Mouse (Mus musculus) monocyte, adult 5-6 weeks (primary cell): Measurements from ENCODE around the gene Smc2. TPM values are rescaled to one million over a fixed set of nuclear protein-coding genes. Genes with fewer than 3 reads are reported as not detected.
"Not testable (repeated sequence)": the region's sequence is repeated elsewhere in the genome, so short reads cannot be mapped to it uniquely, and the experiment has no call there.

Experiments used
- ATAC-seq: fragments of 153-309, 156-312 bp; replicated peaks from 2 replicates; pipeline ENCODE4 v1.8.0; 2017; ENCODE audit warnings: mild to moderate bottlenecking; ENCODE audit not compliant: low TSS enrichment, insufficient number of reproducible peaks, severe bottlenecking, poor library complexity, low FRiP score
- total RNA-seq: library from RNA; stranded (forward); fragments of 200-1000, 200-491, 200-594 nt; gene quantifications from 3 replicates; pipeline ENCODE4 v1.2.3, GENCODE M21; 2017

Smc2 gene
- total RNA-seq: 17.0 to 34.1 TPM (median 32.3 TPM) in 3 replicates

DNA sequence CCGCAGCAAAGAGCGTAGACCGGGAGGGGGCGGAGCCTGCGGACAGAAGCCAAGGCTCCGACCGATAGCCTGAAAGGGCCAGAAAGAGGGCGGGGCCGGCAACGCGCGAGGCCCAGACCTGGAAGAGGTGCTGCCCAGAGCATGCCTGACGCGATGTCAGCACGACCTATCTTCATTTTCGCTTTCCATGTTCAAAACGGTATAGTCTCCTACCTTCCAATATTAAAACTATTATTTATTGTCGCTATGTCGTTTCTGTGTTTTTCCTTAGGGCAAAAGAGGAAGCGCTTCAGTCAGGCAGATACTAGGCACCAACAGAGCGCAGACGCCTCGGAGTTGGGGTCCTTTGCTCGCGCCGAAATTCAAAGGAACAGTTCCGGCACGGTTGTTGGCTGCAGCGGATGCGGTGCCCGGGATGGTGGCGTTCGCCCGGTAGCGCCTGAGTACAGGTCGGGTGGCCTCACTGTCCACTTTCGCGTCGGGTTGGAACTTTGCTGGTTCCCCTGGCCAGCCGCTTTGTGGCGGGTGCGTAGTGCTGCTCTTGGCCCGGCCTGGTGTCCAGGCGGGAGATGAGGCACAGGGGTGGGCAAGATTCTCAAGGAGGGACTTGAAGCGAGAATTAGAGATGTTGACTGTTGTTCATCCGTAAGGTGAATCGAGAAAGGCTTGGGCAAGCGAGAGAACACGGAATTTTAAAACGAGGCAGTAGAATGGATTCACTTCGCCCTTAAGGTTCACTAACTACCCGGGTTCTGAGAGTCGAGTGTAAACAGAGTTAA lies at the start of gene Smc2:
Smc2 (plus strand) TSS at position 358 of the 779 bp plus-strand sequence.
- peak; percentile 98 for ATAC-seq

DNA sequence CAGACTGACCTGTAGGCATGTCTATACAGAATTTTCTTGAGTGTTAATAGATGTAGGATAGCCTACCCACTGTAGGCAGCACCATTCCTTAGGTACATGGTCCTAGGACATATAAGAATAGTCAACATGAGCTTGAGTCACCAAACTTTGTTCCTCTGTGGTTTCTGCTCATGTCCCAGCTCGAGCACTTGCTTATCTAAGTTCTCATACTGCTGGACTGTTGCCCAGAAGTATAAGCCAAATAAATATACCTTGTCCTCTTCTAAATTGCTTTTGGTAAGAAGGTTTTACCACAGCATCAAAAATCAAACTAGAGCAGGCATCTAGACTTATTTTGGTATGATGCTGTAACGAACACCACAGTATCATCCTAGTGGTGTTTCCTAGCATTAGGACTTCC lies 27.5 kb upstream of the Smc2 start:
- ATAC-seq: no peak

DNA sequence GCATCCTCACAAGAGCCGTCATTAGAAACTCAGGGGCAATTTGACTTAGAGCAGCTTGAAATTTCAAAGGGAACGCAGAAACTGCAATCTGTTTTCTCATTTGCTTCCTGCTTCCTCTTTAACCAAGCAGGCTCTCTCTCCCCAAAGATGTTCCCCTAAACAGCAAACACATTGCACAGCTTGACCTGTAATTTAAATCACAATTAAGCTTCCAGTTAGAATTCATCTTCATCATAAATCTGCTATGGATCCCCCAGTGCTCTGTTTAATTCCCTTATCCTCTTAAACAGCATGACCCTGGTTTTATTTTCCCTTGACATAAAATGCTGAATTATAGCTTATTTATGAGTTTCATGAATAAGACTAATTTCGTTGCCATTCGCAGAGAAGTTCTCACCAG lies 15.4 kb upstream of the Smc2 start:
- no peak for ATAC-seq

DNA sequence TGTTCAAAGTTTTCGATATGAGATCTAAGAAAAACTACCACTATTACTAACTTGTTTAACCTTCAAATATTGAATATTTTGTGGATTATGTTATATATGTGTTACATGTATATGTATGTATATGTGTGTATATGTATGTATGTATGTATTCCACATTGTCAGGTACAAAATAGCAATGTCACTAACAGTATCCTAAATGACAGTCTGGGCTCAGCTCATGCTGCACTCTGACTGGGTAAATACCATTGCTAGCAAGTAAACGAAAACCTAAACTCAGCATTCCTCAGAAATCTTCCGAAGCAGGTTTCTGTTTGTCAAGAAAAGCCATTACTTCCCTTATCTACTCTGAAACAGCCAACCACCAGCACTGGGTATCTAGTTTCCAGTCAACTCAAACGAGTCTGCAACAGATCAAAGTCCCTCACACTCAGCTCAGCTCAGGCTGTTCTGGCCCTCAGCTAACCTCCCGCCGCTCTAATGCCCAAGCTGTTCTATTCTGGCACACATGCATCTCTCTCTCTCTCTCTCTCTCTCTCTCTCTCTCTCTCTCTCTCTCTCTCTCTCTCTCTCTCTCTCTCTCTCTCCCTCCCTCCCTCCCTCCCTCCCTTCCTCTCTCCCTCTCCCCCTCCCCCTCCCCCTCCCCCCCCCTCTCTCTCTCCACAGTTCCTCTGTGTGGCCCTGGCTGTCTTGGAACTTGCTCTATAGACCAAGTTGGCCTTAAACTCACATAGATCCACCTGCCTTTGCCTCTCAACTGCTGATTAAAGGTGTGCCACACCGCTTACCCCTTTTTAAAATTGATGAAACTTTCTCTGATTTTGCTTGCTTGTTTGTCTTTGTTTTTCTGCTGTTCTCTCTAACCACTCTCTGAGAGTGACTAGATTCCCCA lies 9.5 kb upstream of the Smc2 start:
- ATAC-seq: no peak

DNA sequence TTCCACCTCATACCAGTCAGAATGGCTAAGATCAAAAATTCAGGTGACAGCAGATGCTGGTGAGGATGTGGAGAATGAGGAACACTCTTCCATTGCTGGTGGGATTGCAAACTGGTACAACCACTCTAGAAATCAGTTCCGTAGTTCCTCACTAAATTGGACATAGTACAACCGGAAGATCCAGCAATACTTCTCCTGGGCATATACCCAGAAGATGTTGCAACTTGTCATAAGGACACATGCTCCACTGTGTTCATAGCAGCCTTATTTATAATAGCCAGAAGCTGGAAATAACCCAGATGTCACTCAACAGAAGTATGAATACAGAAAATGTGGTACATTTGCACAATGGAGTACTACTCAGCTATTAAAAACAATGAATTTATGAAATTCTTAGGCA lies 3.5 kb upstream of the Smc2 start:
- not testable (repeated sequence) for ATAC-seq

DNA sequence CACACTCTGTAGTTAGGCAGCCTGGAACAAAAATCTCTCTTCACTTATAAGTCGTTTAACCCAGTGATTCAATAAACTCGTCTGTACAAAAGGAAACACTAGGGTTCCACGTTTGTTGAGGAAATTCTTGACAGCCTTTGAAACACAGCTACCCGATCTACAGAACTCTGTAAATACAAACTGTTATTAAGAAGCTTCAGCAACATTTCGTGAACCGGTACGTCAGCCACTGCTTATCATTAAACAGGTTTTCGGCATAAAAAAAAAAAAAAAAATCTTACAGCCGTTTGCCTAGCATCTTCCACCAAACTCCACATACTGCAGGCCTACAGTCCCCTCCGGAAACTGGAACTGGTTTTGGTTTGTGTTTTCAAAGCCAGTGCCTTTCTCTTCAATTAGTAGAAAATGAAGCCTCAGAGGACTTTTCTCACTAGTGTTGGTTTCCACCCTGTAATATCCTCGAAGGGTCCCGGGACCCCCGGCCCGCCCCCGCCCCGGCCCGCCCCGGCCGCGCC lies 615 bp upstream of the Smc2 start:
- no peak for ATAC-seq

DNA sequence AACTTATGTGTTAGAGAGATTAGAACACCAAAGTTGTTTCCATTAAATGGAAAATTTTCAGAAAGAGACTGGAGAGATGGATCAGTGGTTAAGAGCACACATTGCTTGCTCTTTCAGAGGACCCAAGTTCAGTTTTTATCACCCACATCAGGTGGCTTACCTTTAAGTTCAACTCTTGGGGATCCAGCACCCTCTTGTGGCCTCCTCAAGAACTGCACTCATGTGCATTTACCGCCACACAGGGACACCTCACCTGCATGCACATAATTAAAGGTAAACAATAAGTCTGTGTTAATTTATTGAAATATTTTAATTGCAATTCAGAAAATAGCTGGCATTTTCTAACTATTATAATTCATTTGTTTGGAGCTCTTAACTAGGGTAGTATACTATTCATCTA lies 20.7 kb downstream of the Smc2 start:
- no peak for ATAC-seq

DNA sequence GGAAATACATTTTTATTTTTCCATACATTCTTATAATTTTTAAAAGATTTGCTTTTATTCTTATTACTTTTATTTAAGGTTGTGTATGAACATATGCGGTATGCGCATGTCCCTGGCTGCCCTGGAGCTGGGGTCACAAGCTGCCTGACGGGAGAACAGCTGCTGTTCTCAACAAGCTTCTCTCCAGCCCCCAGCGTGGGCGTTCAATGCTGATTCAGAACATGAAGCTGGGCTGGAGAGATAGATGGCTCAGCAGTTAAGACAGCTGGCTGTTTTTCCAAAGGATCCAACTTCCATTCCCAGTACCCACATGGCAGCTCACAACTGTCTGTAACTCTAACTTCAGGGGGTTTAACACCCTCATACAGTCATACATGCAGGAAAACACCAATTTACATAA lies 22.3 kb downstream of the Smc2 start:
- ATAC-seq: no peak

DNA sequence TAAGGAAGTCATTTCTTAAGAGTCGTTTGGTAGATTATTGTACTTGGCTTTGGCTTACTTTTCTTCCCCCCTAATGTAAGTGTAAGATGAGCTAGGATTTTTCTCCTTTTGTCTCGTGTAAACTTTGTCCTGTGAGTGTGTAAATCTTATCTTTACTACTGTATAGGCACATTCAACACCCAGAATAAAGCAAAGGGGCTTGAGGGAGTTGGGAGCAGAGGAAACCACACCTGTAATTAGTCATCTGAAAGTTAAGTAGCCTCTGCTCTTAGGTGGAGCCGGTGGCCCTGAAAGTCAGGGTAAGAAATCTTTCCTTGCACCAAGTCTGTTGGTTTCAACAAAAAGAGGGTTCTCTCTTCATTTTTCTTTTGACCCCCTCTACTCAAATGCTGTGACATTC lies 34.4 kb downstream of the Smc2 start:
- ATAC-seq: no peak

DNA sequence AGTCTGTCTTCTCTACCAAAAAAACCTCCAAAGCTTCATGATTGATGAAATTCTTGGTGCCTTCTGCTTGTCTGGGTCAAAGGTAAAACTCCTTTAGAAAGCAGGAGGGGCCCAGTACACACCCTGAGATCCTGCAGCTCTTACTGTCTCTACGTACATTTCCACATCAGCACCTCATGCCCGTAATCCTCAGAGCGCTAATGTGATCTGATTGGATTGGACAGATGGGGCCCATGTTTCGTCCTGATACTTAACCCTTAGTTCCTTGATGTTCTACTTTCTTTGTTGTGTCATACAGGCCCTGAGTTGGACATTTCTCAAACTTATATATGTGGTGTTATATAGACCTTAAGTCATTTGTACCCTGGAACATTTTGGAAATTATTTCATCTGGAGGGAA lies 48.4 kb downstream of the Smc2 start:
- ATAC-seq: no peak

DNA sequence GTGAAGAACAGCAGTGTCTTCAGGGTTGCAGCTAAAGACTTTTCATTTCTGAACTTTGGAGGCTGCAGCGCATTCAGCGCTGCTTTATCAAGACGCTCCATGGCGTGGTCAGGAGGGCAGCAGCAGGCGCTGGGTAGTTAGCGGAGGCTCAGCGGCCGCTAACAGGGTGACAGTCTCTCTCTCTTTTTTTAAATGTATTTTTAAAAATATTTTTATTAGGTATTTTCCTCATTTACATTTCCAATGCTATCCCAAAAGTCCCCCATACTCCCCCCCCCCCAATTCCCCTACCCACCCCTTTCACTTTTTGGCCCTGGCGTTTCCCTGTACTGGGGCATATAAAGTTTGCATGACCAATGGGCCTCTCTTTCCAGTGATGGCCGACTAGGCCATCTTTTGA lies 58.1 kb downstream of the Smc2 start, which contains the start of gene Vma21-ps:
Vma21-ps (minus strand) TSS at position 101 of the 400 bp plus-strand sequence.
- ATAC-seq: not testable (repeated sequence)

DNA sequence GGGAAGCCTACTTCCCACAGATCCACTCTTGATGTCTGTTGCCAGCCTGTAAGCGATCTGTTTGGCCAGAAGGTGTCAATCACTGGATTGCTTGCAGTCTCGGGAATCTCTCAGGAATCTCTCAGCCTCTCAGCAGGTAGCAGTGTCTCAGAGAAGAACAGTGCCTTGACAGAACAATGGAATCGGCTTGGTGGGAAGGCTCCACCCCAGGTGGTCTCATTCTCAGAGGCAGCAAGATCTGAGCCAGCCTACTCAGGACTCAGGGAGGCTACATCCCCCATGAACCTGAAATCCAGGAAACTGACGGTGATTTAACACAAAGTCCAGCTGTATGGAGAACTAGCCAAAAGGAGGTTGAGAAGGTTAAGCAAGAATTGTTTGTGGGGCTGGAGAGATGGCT lies 78.5 kb downstream of the Smc2 start:
- ATAC-seq: no peak

DNA sequence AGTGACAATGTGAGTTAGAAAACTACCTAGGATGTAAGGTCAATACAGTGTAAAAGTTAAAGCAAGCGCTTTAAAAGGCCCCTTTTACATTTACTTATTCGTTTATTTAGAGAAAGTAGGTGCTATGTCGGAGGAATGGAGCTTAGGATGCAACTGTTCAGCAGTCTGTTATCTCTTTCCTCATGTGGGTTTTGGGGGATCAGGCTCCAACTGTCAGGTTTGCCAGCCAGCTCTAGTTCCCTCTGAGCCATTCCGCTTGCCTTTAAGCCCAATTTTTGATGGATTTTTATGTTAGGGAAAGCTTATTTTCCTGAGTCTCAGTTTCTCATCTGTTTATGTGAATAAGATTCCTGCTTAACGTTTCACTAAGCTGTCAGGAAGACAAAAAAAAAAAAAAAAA lies 80.3 kb downstream of the Smc2 start:
- ATAC-seq: no peak

DNA sequence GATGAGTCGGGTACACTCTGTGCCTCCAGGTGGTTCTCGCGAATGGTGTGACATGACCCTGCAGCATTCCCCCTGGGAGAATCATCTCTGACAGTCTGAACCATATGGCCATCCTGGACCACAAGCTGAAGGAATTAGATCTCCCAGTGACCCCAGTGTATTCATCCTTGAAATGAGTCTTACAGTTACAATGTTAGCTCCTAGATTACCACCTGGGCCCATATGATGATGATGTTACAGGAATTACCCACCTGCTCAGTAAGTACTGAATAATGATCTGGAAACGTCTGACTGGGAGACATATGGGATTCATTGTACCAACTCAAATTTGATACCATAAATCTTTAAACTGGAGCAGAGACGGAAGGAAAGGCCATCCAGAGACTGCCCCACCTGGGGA lies 87.4 kb downstream of the Smc2 start:
- ATAC-seq: no peak

DNA sequence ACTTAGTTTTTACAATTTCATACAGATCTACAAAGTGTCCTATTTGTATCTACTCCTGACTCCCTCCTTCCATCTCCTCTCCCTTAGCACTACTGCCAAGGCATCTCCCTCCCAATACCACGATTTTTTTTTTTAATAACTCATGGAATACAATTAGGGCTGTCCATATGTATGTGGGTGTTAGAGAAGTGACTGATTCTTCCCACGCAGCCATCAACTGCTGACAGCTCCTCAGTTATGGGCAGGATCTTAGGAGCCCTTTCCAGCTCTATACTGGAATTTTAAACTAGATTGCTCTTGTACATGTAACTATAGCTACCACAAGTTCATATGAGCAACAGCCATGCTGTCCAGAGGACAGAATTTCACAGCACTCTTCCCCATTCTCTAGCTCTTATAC lies 91.6 kb downstream of the Smc2 start:
- no peak for ATAC-seq

Other genes starting within 250 kb of the Smc2 start
- gene Vma21-ps, start 58.0 kb downstream of the Smc2 start, total RNA-seq: not detected in 3 replicates
- 0.32 TPM in 1 of 3 replicates, not detected in the others for gene Toporsl, start 157.0 kb downstream of the Smc2 start, total RNA-seq